Mouse (Mus musculus) CH12.LX (cell line): ENCODE measurements at regions not wholly inside any gene's neighbourhood (a gene's known extent, or its start where the extent isn't known, plus 50 kb on each side); places are given as distances from the start of the nearest gene placed in this dataset.

Source experiments
- DNase-seq: peaks from one replicate; pipeline ENCODE4 v3.0.0-alpha.2; 2013; ENCODE audit errors: extremely low read depth
- H3K27ac ChIP-seq: 2 replicates; pipeline ENCODE4 v1.5.1; 2012; ENCODE audit warnings: low read depth, mild to moderate bottlenecking, control low read depth, moderate library complexity; ENCODE audit not compliant: insufficient read depth
- H3K27me3 ChIP-seq: replicated peaks from 2 replicates; pipeline ENCODE3; 2012; ENCODE audit warnings: inconsistent platforms
- H3K36me3 ChIP-seq, 2 experiments: replicated peaks in 1 of 2; 2 replicates each; pipeline versions ENCODE3 to v1.6.1; 2012; ENCODE audit warnings: inconsistent platforms in 1 of 2, low read length in 1 of 2, mild to moderate bottlenecking in 1 of 2, mixed read lengths in 1 of 2, moderate library complexity in 1 of 2; ENCODE audit not compliant: control insufficient read depth in 1 of 2, insufficient read depth in 1 of 2
- H3K4me1 ChIP-seq, 2 experiments: 2 replicates each; pipeline ENCODE4 v1.6.1; 2012; ENCODE audit warnings: inconsistent platforms in 1 of 2, moderate library complexity in 1 of 2; ENCODE audit not compliant: insufficient read depth in 2 of 2, control insufficient read depth in 1 of 2
- H3K4me2 ChIP-seq: 2 replicates; pipeline ENCODE4 v1.6.1; 2012; ENCODE audit warnings: low read depth, mild to moderate bottlenecking, control low read depth; ENCODE audit not compliant: poor library complexity, insufficient read depth, severe bottlenecking
- H3K4me3 ChIP-seq, 3 experiments: fragments of 150-350 bp in 1 of 3; sonication (generic) in 1 of 3; replicated peaks in 1 of 3; 2 replicates each; pipeline versions ENCODE3 to v1.5.1; 2011 to 2012; ENCODE audit warnings: low read depth in 2 of 3, low read length in 2 of 3, mild to moderate bottlenecking in 2 of 3, moderate library complexity in 2 of 3, control low read depth in 1 of 3, improper control_type of control experiment in 1 of 3, inconsistent platforms in 1 of 3, mixed read lengths in 1 of 3; ENCODE audit not compliant: poor library complexity in 1 of 3
- H3K79me2 ChIP-seq: replicated peaks from 2 replicates; pipeline ENCODE4 v1.6.1; 2012; ENCODE audit warnings: mild to moderate bottlenecking, moderate library complexity; ENCODE audit not compliant: control insufficient read depth, poor library complexity, insufficient read depth, severe bottlenecking; ENCODE audit errors: extremely low read depth
- H3K9ac ChIP-seq: 2 replicates; pipeline ENCODE4 v1.6.1; 2012; ENCODE audit warnings: low read depth, mild to moderate bottlenecking, control low read depth, moderate library complexity; ENCODE audit not compliant: insufficient read depth
- H3K9me3 ChIP-seq: replicated peaks from 2 replicates; pipeline ENCODE3; 2012; ENCODE audit warnings: low read length, inconsistent platforms, mixed read lengths
- BHLHE40 ChIP-seq: IDR thresholded peaks from 2 replicates; pipeline ENCODE4 v1.6.1; 2011; ENCODE audit warnings: mild to moderate bottlenecking, low read depth, low read length, improper control_type of control experiment
- CHD2 ChIP-seq: IDR thresholded peaks from 2 replicates; pipeline ENCODE4 v1.6.1; 2011; ENCODE audit warnings: low read length, improper control_type of control experiment
- E2F4 ChIP-seq: IDR thresholded peaks from 2 replicates; pipeline ENCODE4 v1.6.1; 2011; ENCODE audit warnings: low read depth, low read length, improper control_type of control experiment; ENCODE audit not compliant: insufficient replicate concordance
- EP300 ChIP-seq: IDR thresholded peaks from 2 replicates; pipeline ENCODE4 v1.6.1; 2011; ENCODE audit warnings: low read length, improper control_type of control experiment
- ETS1 ChIP-seq: conservative IDR thresholded peaks from 2 replicates; pipeline ENCODE4 v1.6.1; 2012; ENCODE audit warnings: low read depth, mild to moderate bottlenecking, inconsistent platforms, low read length, improper control_type of control experiment, moderate library complexity
- HCFC1 ChIP-seq: IDR thresholded peaks from 2 replicates; pipeline ENCODE4 v1.6.1; 2012; ENCODE audit warnings: low read depth, mild to moderate bottlenecking, inconsistent platforms, low read length, improper control_type of control experiment
- JUN ChIP-seq: IDR thresholded peaks from 2 replicates; pipeline ENCODE4 v1.6.1; 2011; ENCODE audit warnings: low read depth, mild to moderate bottlenecking, low read length, improper control_type of control experiment, moderate library complexity; ENCODE audit not compliant: insufficient read depth
- JUND ChIP-seq: conservative IDR thresholded peaks from 2 replicates; pipeline ENCODE4 v1.6.1; 2011; ENCODE audit warnings: low read depth, low read length, improper control_type of control experiment
- MAFK ChIP-seq: IDR thresholded peaks from 2 replicates; pipeline ENCODE4 v1.6.1; 2011; ENCODE audit warnings: low read length, improper control_type of control experiment; ENCODE audit not compliant: insufficient replicate concordance
- MAZ ChIP-seq: IDR thresholded peaks from 2 replicates; pipeline ENCODE4 v1.6.1; 2012; ENCODE audit warnings: low read depth, mild to moderate bottlenecking, inconsistent platforms, low read length, improper control_type of control experiment, moderate library complexity
- MEF2A ChIP-seq: IDR thresholded peaks from 2 replicates; pipeline ENCODE4 v1.6.1; 2014; ENCODE audit warnings: low read depth, mild to moderate bottlenecking, inconsistent platforms, low read length, improper control_type of control experiment, borderline replicate concordance
- MXI1 ChIP-seq: IDR thresholded peaks from 2 replicates; pipeline ENCODE4 v1.6.1; 2011; ENCODE audit warnings: mild to moderate bottlenecking, low read depth, low read length, improper control_type of control experiment
- NELFE ChIP-seq: IDR thresholded peaks from 2 replicates; pipeline ENCODE4 v1.6.1; 2011; ENCODE audit warnings: low read depth, low read length, improper control_type of control experiment
- NRF1 ChIP-seq: IDR thresholded peaks from 2 replicates; pipeline ENCODE4 v1.6.1; 2014; ENCODE audit warnings: low read depth, mild to moderate bottlenecking, inconsistent platforms, low read length, improper control_type of control experiment, moderate library complexity
- POLR2A ChIP-seq: IDR thresholded peaks from 2 replicates; pipeline ENCODE4 v1.6.1; 2011; ENCODE audit warnings: low read depth, mild to moderate bottlenecking, improper control_type of control experiment, low read length
- POLR2AphosphoS2 ChIP-seq: IDR thresholded peaks from 2 replicates; pipeline ENCODE4 v1.6.1; 2011; ENCODE audit warnings: low read depth, low read length, improper control_type of control experiment
- RCOR1 ChIP-seq: conservative IDR thresholded peaks from 2 replicates; pipeline ENCODE4 v1.6.1; 2012; ENCODE audit warnings: low read depth, mild to moderate bottlenecking, inconsistent platforms, low read length, improper control_type of control experiment
- SMC3 ChIP-seq: IDR thresholded peaks from 2 replicates; pipeline ENCODE4 v1.6.1; 2011; ENCODE audit warnings: low read depth, low read length, improper control_type of control experiment
- TCF12 ChIP-seq: IDR thresholded peaks from 2 replicates; pipeline ENCODE4 v1.6.1; 2014; ENCODE audit warnings: low read depth, mild to moderate bottlenecking, inconsistent platforms, low read length, improper control_type of control experiment
- USF1 ChIP-seq: IDR thresholded peaks from 2 replicates; pipeline ENCODE4 v1.6.1; 2014; ENCODE audit warnings: low read depth, mild to moderate bottlenecking, inconsistent platforms, low read length, improper control_type of control experiment
- ZC3H11A ChIP-seq: IDR thresholded peaks from 2 replicates; pipeline ENCODE4 v1.6.1; 2012; ENCODE audit warnings: low read depth, mild to moderate bottlenecking, inconsistent platforms, low read length, improper control_type of control experiment
- ZKSCAN1 ChIP-seq: IDR thresholded peaks from 2 replicates; pipeline ENCODE4 v1.6.1; 2012; ENCODE audit warnings: low read depth, inconsistent platforms, low read length, improper control_type of control experiment, borderline replicate concordance
- ZMIZ1 ChIP-seq: IDR thresholded peaks from 2 replicates; pipeline ENCODE4 v1.6.1; 2012; ENCODE audit warnings: low read depth, mild to moderate bottlenecking, inconsistent platforms, low read length, improper control_type of control experiment
- dilution Hi-C: fragments of 300-500 bp; cut with MboI; formaldehyde crosslinking; loops from 2 replicates; pipeline ENCODE4 v1.14.3; 2020; ENCODE audit warnings: low sequenced_read_pairs; ENCODE audit not compliant: extremely low pct_unique_long_range_greater_than_20kb, extremely low pct_ligation_motif_present
- in situ Hi-C: fragments of 300-500 bp; cut with MboI; formaldehyde crosslinking; loops from 3 replicates; pipeline ENCODE4 v1.14.3; 2019; ENCODE audit warnings: low sequenced_read_pairs, low pct_ligation_motif_present, low pct_unique_long_range_greater_than_20kb, mixed read lengths

DNA sequence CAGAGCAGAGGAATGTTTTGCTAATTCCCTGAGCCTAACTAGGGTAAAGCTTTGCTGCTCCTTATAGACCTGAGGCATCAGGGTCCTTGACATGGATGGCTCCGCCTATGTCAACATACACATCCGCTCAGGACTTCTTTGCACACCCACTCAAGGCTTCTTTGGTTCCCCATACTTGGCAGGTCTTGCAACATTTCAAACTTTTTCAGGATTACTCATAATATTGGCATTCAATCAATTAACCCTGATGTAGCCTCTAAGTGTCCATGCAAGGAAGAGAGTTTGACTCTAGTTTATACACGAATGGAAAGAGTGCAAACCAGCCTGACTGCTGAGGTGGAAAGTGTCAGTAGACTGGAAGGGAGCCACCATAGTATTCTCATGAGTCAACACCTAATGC is 93.2 kb upstream of the Slc25a13 start:
- no peak for TF ChIP-seq POLR2AphosphoS2
- no peak for TF ChIP-seq MAZ
- TF ChIP-seq CHD2, result no peak
- no peak for TF ChIP-seq MEF2A
- no peak for TF ChIP-seq USF1
- no peak for TF ChIP-seq EP300
- TF ChIP-seq RCOR1, result no peak
- no peak for TF ChIP-seq SMC3
- TF ChIP-seq NRF1, result no peak
- no peak for TF ChIP-seq NELFE
- no peak for TF ChIP-seq TCF12
- no peak for TF ChIP-seq BHLHE40
- no peak for TF ChIP-seq JUND
- no peak for TF ChIP-seq ZMIZ1
- TF ChIP-seq MAFK, result no peak
- no peak for TF ChIP-seq MXI1
- TF ChIP-seq POLR2A, result no peak
- TF ChIP-seq E2F4, result no peak
- no peak for TF ChIP-seq ETS1
- TF ChIP-seq HCFC1, result no peak

DNA sequence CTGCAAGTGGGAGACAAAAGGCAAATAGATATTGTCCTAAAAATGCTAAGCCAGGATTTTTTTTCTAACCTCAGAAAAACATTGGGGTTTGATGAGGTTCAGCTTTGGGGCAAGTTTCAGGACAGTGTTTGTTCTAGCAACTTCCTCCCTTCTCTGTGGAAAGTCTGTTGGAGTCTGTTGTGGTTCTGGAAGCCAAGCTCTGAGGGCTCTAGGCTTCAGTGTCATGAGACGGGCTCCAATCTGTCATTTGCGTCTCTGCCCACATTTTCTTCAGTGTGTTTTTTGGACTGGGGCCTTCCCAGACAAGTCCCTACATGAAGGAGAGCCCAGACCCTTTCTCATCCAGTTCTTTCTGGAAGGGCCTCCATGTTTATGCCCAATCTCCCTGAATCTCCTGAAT is 90.6 kb upstream of the Slc25a13 start:
- no peak overlapping the region for H3K4me3 ChIP-seq
- no peak overlapping the region for H3K27ac ChIP-seq
- dilution Hi-C loops, result no loop called here
- in situ Hi-C loops, result no loop called here
- H3K4me2 ChIP-seq, result no peak overlapping the region
- no peaks in the 10 kb centered on the region; a peak in 1 of 4 replicates for H3K4me1 ChIP-seq
- H3K36me3 ChIP-seq, result no peaks in the 10 kb centered on the region
- H3K9me3 ChIP-seq, result no peaks in the 10 kb centered on the region
- H3K27me3 ChIP-seq, result no peaks in the 10 kb centered on the region
- no peak for DNase-seq
- no peak overlapping the region for H3K9ac ChIP-seq
- H3K79me2 ChIP-seq, result no peaks in the 10 kb centered on the region
- TF ChIP-seq ETS1, result no peak
- no peak for TF ChIP-seq NRF1
- TF ChIP-seq ZC3H11A, result no peak
- TF ChIP-seq MAZ, result no peak
- TF ChIP-seq HCFC1, result no peak
- no peak for TF ChIP-seq RCOR1
- no peak for TF ChIP-seq MEF2A
- TF ChIP-seq MAFK, result no peak
- no peak for TF ChIP-seq ZKSCAN1
- TF ChIP-seq JUN, result no peak
- no peak for TF ChIP-seq EP300

More for the DNA sequence above, 93.2 kb upstream of the Slc25a13 start:
- Histone ChIP-seq H3K4me1 (no peaks in the 10 kb centered on the region), H3K27ac (no peak overlapping the region), H3K27me3 (no peaks in the 10 kb centered on the region), H3K79me2 (no peaks in the 10 kb centered on the region), H3K9me3 (no peaks in the 10 kb centered on the region), H3K9ac (no peak overlapping the region), H3K4me2 (no peak overlapping the region), H3K36me3 (no peaks in the 10 kb centered on the region), H3K4me3 (no peak overlapping the region)
- no peak for DNase-seq
- dilution Hi-C loops (no loop called here), in situ Hi-C loops (no loop called here)
